Mouse (Mus musculus) liver, embryonic 13.5 days (tissue): Measurements from ENCODE around the gene Csnk1g1. TPM values are rescaled to one million over a fixed set of nuclear protein-coding genes. Genes with fewer than 3 reads are reported as not detected.

Experiments used
- ATAC-seq: fragments of 200-750 bp; cut with Nextera tagmentation; 2 replicates; pipeline ENCODE4 v1.8.0; 2017; ENCODE audit warnings: low read depth, mild to moderate bottlenecking, moderate number of reproducible peaks, moderate library complexity
- DNase-seq: peaks from one replicate; pipeline ENCODE4 v3.0.0; 2022
- H3K27ac ChIP-seq: fragments of 300-500 bp; sonication (generic); 2 replicates; pipeline ENCODE4 v1.5.1; 2015; ENCODE audit warnings: moderate library complexity, mild to moderate bottlenecking, inconsistent platforms
- H3K27me3 ChIP-seq: fragments of 300-500 bp; sonication (generic); 2 replicates; pipeline ENCODE4 v1.6.1; 2015; ENCODE audit warnings: mild to moderate bottlenecking, inconsistent platforms
- H3K36me3 ChIP-seq: fragments of 300-500 bp; sonication (generic); 2 replicates; pipeline ENCODE4 v1.6.1; 2015; ENCODE audit warnings: mild to moderate bottlenecking, inconsistent platforms
- H3K4me1 ChIP-seq: fragments of 300-500 bp; sonication (generic); replicated peaks from 2 replicates; pipeline ENCODE4 v1.6.1; 2015; ENCODE audit warnings: inconsistent platforms
- H3K4me2 ChIP-seq: fragments of 300-500 bp; sonication (generic); 2 replicates; pipeline ENCODE4 v1.6.1; 2015; ENCODE audit warnings: inconsistent platforms, mild to moderate bottlenecking, moderate library complexity
- H3K4me3 ChIP-seq: fragments of 300-500 bp; sonication (generic); replicated peaks from 2 replicates; pipeline ENCODE4 v1.5.1; 2015; ENCODE audit warnings: mild to moderate bottlenecking, inconsistent platforms
- H3K9ac ChIP-seq: fragments of 300-500 bp; sonication (generic); 2 replicates; pipeline ENCODE4 v1.6.1; 2015; ENCODE audit warnings: mild to moderate bottlenecking, inconsistent platforms
- H3K9me3 ChIP-seq: fragments of 300-500 bp; sonication (generic); replicated peaks from 2 replicates; pipeline ENCODE4 v1.6.1; 2016; ENCODE audit warnings: inconsistent platforms
- WGBS: fragments of 180-500 bp; shearing (Covaris S2); methylation state at CpG from one replicate; pipeline ENCODE4 v1.1.7; 2015; ENCODE audit not compliant: insufficient replicate concordance; 5-methylcytosine and 5-hydroxymethylcytosine counted together
- polyA plus RNA-seq: library from polyadenylated mRNA; unstranded; fragments of >200 nt; fragmentation: Nextera tagmentation; extraction: Ambion mirVana; gene quantifications from 2 replicates; pipeline ENCODE4 v1.2.1, GENCODE M21; 2015

Csnk1g1 gene
- polyA plus RNA-seq, 1 experiment from 2014 or later, result 3.6 TPM

GRCm38 (mm10) chr9:66004380-66004779 lies 95.7 kb downstream of the Csnk1g1 start:
- Histone ChIP-seq H3K4me3 (no peak overlapping the region), H3K4me2 (no peak overlapping the region), H3K4me1 (peaks cover 3% of the 10 kb centered on the region; the same call in 1 of the 2 replicates), H3K9me3 (no peaks in the 10 kb centered on the region), H3K9ac (no peak overlapping the region), H3K27me3 (no peaks in the 10 kb centered on the region), H3K27ac (no peak overlapping the region), H3K36me3 (peaks cover 14% of the 10 kb centered on the region)
- WGBS, result 19% methylated on average over 4 of the region's 4 CpGs
- ATAC-seq (no peak), DNase-seq (no peak)

GRCm38 (mm10) chr9:66007603-66008202 lies 99.0 kb downstream of the Csnk1g1 start:
- H3K4me3 ChIP-seq, result no peak overlapping the region
- H3K4me2 ChIP-seq, result no peak overlapping the region
- H3K9ac ChIP-seq, result no peak overlapping the region
- ATAC-seq (no peak), DNase-seq (no peak)
- 72% methylated on average over 7 of the region's 7 CpGs for WGBS
- no peaks in the 10 kb centered on the region for H3K9me3 ChIP-seq
- peaks cover 3% of the 10 kb centered on the region; the same call in 1 of the 2 replicates for H3K4me1 ChIP-seq
- peaks cover 17% of the 10 kb centered on the region for H3K36me3 ChIP-seq
- H3K27me3 ChIP-seq, result no peaks in the 10 kb centered on the region
- H3K27ac ChIP-seq, result no peak overlapping the region

- H3K27me3 ChIP-seq, result no peaks in the 10 kb centered on the region
- ATAC-seq, result no peak
- no peaks in the 10 kb centered on the region for H3K9me3 ChIP-seq
- peaks cover 4% of the 10 kb centered on the region; the same call in 1 of the 2 replicates for H3K36me3 ChIP-seq
- no peak overlapping the region for H3K27ac ChIP-seq
- H3K4me3 ChIP-seq, result no peak overlapping the region
- no peak overlapping the region for H3K4me2 ChIP-seq
- no peak overlapping the region for H3K9ac ChIP-seq
- no peak for DNase-seq
- no peaks in the 10 kb centered on the region; the same call in 1 of the 2 replicates for H3K4me1 ChIP-seq
Measured at GRCm38 (mm10) chr9:66020601-66021000, 111.9 kb downstream of the Csnk1g1 start.

- H3K9ac ChIP-seq, result no peak overlapping the region
- ATAC-seq, result no peak
- peaks cover 19% of the 10 kb centered on the region for H3K36me3 ChIP-seq
- WGBS, result 85% methylated on average over 4 of the region's 4 CpGs
- H3K4me1 ChIP-seq, result no peaks in the 10 kb centered on the region
- no peak for DNase-seq
- H3K4me2 ChIP-seq, result no peak overlapping the region
- no peaks in the 10 kb centered on the region for H3K27me3 ChIP-seq
- H3K4me3 ChIP-seq, result no peak overlapping the region
- no peak overlapping the region for H3K27ac ChIP-seq
- H3K9me3 ChIP-seq, result no peaks in the 10 kb centered on the region
Measured at GRCm38 (mm10) chr9:66038082-66038481, 129.4 kb downstream of the Csnk1g1 start.

GRCm38 (mm10) chr9:66038581-66038980 lies 129.9 kb downstream of the Csnk1g1 start:
- 75% methylated on average over 4 of the region's 4 CpGs for WGBS
- no peaks in the 10 kb centered on the region for H3K4me1 ChIP-seq
- H3K36me3 ChIP-seq, result peaks cover 19% of the 10 kb centered on the region
- no peak for ATAC-seq
- no peak overlapping the region for H3K4me3 ChIP-seq
- no peaks in the 10 kb centered on the region for H3K9me3 ChIP-seq
- H3K9ac ChIP-seq, result no peak overlapping the region
- no peak overlapping the region for H3K4me2 ChIP-seq
- no peaks in the 10 kb centered on the region for H3K27me3 ChIP-seq
- no peak for DNase-seq
- no peak overlapping the region for H3K27ac ChIP-seq

GRCm38 (mm10) chr9:66039290-66039689 lies 130.6 kb downstream of the Csnk1g1 start:
- no peak for DNase-seq

GRCm38 (mm10) chr9:66040801-66041200 lies 132.1 kb downstream of the Csnk1g1 start:
- no peak for DNase-seq
- H3K4me3 ChIP-seq, result no peak overlapping the region
- H3K27ac ChIP-seq, result no peak overlapping the region
- H3K9ac ChIP-seq, result no peak overlapping the region
- H3K4me2 ChIP-seq, result no peak overlapping the region
- 66% methylated on average over 3 of the region's 3 CpGs for WGBS
- H3K9me3 ChIP-seq, result no peaks in the 10 kb centered on the region
- H3K4me1 ChIP-seq, result no peaks in the 10 kb centered on the region
- no peaks in the 10 kb centered on the region for H3K27me3 ChIP-seq
- peaks cover 19% of the 10 kb centered on the region for H3K36me3 ChIP-seq
- ATAC-seq, result no peak

More at GRCm38 (mm10) chr9:66039290-66039689, 130.6 kb downstream of the Csnk1g1 start:
- no peaks in the 10 kb centered on the region for H3K27me3 ChIP-seq
- ATAC-seq, result no peak
- H3K27ac ChIP-seq, result no peak overlapping the region
- 76% methylated on average over 4 of the region's 4 CpGs for WGBS
- no peaks in the 10 kb centered on the region for H3K9me3 ChIP-seq
- H3K4me2 ChIP-seq, result no peak overlapping the region
- peaks cover 19% of the 10 kb centered on the region for H3K36me3 ChIP-seq
- H3K4me1 ChIP-seq, result no peaks in the 10 kb centered on the region
- H3K4me3 ChIP-seq, result no peak overlapping the region
- no peak overlapping the region for H3K9ac ChIP-seq

GRCm38 (mm10) chr9:66042331-66042730 lies 133.6 kb downstream of the Csnk1g1 start:
- Histone ChIP-seq H3K27ac (no peak overlapping the region), H3K9ac (no peak overlapping the region), H3K4me2 (no peak overlapping the region), H3K9me3 (no peaks in the 10 kb centered on the region), H3K27me3 (no peaks in the 10 kb centered on the region), H3K4me3 (no peak overlapping the region), H3K4me1 (no peaks in the 10 kb centered on the region), H3K36me3 (peaks cover 19% of the 10 kb centered on the region)
- DNase-seq, result no peak
- ATAC-seq, result no peak
- 68% methylated on average over 4 of the region's 4 CpGs for WGBS

GRCm38 (mm10) chr9:66043241-66043640 lies 134.5 kb downstream of the Csnk1g1 start:
- Histone ChIP-seq H3K27ac (no peak overlapping the region), H3K4me3 (no peak overlapping the region), H3K27me3 (no peaks in the 10 kb centered on the region), H3K4me2 (no peak overlapping the region), H3K9me3 (no peaks in the 10 kb centered on the region), H3K9ac (no peak overlapping the region), H3K36me3 (peaks cover 15% of the 10 kb centered on the region), H3K4me1 (no peaks in the 10 kb centered on the region)
- WGBS, result 79% methylated on average over 3 of the region's 3 CpGs
- ATAC-seq, result no peak
- DNase-seq, result no peak

GRCm38 (mm10) chr9:66049931-66050601 lies 141.3 kb downstream of the Csnk1g1 start:
- Histone ChIP-seq H3K27ac (no peak overlapping the region), H3K9ac (no peak overlapping the region), H3K4me3 (no peak overlapping the region), H3K27me3 (no peaks in the 10 kb centered on the region), H3K4me2 (no peak overlapping the region), H3K9me3 (peaks cover 6% of the 10 kb centered on the region; the same call in 1 of the 2 replicates), H3K4me1 (0 out of 2 replicates have a peak, but pooled peaks cover 5% of the 10 kb centered on the region), H3K36me3 (no peaks in the 10 kb centered on the region)
- DNase-seq (no peak), ATAC-seq (no peak)
- 72% methylated on average over 6 of the region's 6 CpGs for WGBS

- WGBS, result 62% methylated on average over 4 of the region's 4 CpGs
- Histone ChIP-seq H3K4me3 (no peak overlapping the region), H3K9me3 (peaks cover 6% of the 10 kb centered on the region; the same call in 1 of the 2 replicates), H3K4me1 (0 out of 2 replicates have a peak, but pooled peaks cover 5% of the 10 kb centered on the region), H3K9ac (no peak overlapping the region), H3K27me3 (no peaks in the 10 kb centered on the region), H3K4me2 (no peak overlapping the region), H3K36me3 (no peaks in the 10 kb centered on the region), H3K27ac (no peak overlapping the region)
- ATAC-seq (no peak), DNase-seq (no peak)
Measured at GRCm38 (mm10) chr9:66051493-66051892, 142.8 kb downstream of the Csnk1g1 start.

- DNase-seq (no peak), ATAC-seq (no peak)
- Histone ChIP-seq H3K4me1 (0 out of 2 replicates have a peak, but pooled peaks cover 5% of the 10 kb centered on the region), H3K4me2 (no peak overlapping the region), H3K4me3 (no peak overlapping the region), H3K27me3 (no peaks in the 10 kb centered on the region), H3K36me3 (no peaks in the 10 kb centered on the region), H3K27ac (no peak overlapping the region), H3K9ac (no peak overlapping the region), H3K9me3 (peaks cover 6% of the 10 kb centered on the region; the same call in 1 of the 2 replicates)
- 79% methylated on average over 1 of the region's 1 CpGs for WGBS
Measured at GRCm38 (mm10) chr9:66052731-66053130, 144.0 kb downstream of the Csnk1g1 start.
